ENCODE assay signal across 8 mouse cellular contexts in genomic region chr17:28510445-28511342, GRCm38 (mm10). TPM values are rescaled to one million over a fixed set of nuclear protein-coding genes. Genes with fewer than 3 reads are reported as not detected.
DNase-seq lines count a peak whose midpoint lies in the region; ATAC-seq and TF ChIP-seq lines count a peak whose summit lies in the region.
"Had no signal": no experiment of that assay in that cellular context is flagged by ENCODE, and none has a peak within 500 bp of the region (broad histone marks: within the 10 kb centered on the region; RNA-seq: fewer than 3 reads in every experiment).

No protein-coding gene starts in this region.

- no peak overlapping the region for H3K27ac ChIP-seq in bone marrow macrophage, adult 2 months (ENCODE audit: insufficient read depth, low read depth, low read length)
- no peak overlapping the region for H3K27ac ChIP-seq in hindbrain, embryonic 11.5 days (ENCODE audit: low read depth, low read length)
- peak overlapping the region; percentile 24; the same call in 1 of the 2 replicates for H3K27ac ChIP-seq in liver, embryonic 12.5 days
- peak overlapping the region; percentile 49 for H3K27ac ChIP-seq in stomach, postnatal 0 days (replicated peaks)

- H3K4me3 ChIP-seq in bone marrow macrophage, adult 2 months (ENCODE audit: insufficient read depth, low read length) = peak overlapping the region; percentile 32
- H3K4me3 ChIP-seq in hindbrain, embryonic 11.5 days (ENCODE audit: low read depth, low read length) = 0 out of 2 replicates have a peak overlapping the region, but pooled peaks have one; percentile 2
- no peak overlapping the region for H3K4me3 ChIP-seq in liver, embryonic 12.5 days
- no peak overlapping the region for H3K4me3 ChIP-seq in stomach, postnatal 0 days (ENCODE audit: low read depth, low read length)

- whole genome bisulfite sequencing in hindbrain, embryonic 11.5 days = 5% methylated on average over 28 of the region's 28 CpGs
- WGBS in liver, embryonic 12.5 days (ENCODE audit: insufficient replicate concordance) = 7% methylated on average over 28 of the region's 28 CpGs
- 8% methylated on average over 28 of the region's 28 CpGs for WGBS in stomach, postnatal 0 days

- no peaks in the 10 kb centered on the region; the same call in 1 of the 2 replicates for H3K27me3 ChIP-seq in hindbrain, embryonic 11.5 days (ENCODE audit: control insufficient read depth, insufficient read depth, low read length)
- H3K27me3 ChIP-seq in liver, embryonic 12.5 days (replicated peaks) = peaks cover 53% of the 10 kb centered on the region
- no peaks in the 10 kb centered on the region for H3K27me3 ChIP-seq in stomach, postnatal 0 days (ENCODE audit: control insufficient read depth, insufficient read depth, low read length)

- H3K36me3 ChIP-seq in hindbrain, embryonic 11.5 days (ENCODE audit: control insufficient read depth, insufficient read depth, low read length) = no peaks in the 10 kb centered on the region
- no peaks in the 10 kb centered on the region for H3K36me3 ChIP-seq in liver, embryonic 12.5 days
- H3K36me3 ChIP-seq in stomach, postnatal 0 days (ENCODE audit: control insufficient read depth, insufficient read depth, low read length) = no peaks in the 10 kb centered on the region

- H3K4me2 ChIP-seq in hindbrain, embryonic 11.5 days (replicated peaks; ENCODE audit: low read depth, low read length) = peak overlapping the region; percentile 27; the same call in 1 of the 2 replicates
- H3K4me2 ChIP-seq in liver, embryonic 12.5 days = peak overlapping the region; percentile 37
- H3K4me2 ChIP-seq in stomach, postnatal 0 days (replicated peaks; ENCODE audit: low read depth) = peak overlapping the region; percentile 39

- TF ChIP-seq POLR2A in bone marrow macrophage, adult 2 months (IDR thresholded peaks at IDR 0.05; ENCODE audit: borderline replicate concordance, low read depth, low read length) = no peak

- H3K4me1 ChIP-seq in bone marrow macrophage, adult 2 months (ENCODE audit: control insufficient read depth, insufficient read depth, low read length) = peaks cover 33% of the 10 kb centered on the region
- no peaks in the 10 kb centered on the region; the same call in 1 of the 2 replicates for H3K4me1 ChIP-seq in hindbrain, embryonic 11.5 days (replicated peaks; ENCODE audit: control insufficient read depth, insufficient read depth, low read length)
- H3K4me1 ChIP-seq in liver, embryonic 12.5 days = peaks cover 39% of the 10 kb centered on the region
- H3K4me1 ChIP-seq in stomach, postnatal 0 days (replicated peaks; ENCODE audit: control insufficient read depth, insufficient read depth) = peaks cover 26% of the 10 kb centered on the region

- H3K9me3 ChIP-seq in hindbrain, embryonic 11.5 days (ENCODE audit: control insufficient read depth, low read length) = no peaks in the 10 kb centered on the region
- H3K9me3 ChIP-seq in liver, embryonic 12.5 days (replicated peaks) = no peaks in the 10 kb centered on the region
- no peaks in the 10 kb centered on the region for H3K9me3 ChIP-seq in stomach, postnatal 0 days (ENCODE audit: control insufficient read depth, low read length)

- no peak overlapping the region for H3K9ac ChIP-seq in hindbrain, embryonic 11.5 days (ENCODE audit: low read depth, low read length)
- H3K9ac ChIP-seq in liver, embryonic 12.5 days = no peak overlapping the region
- peak overlapping the region; percentile 43 for H3K9ac ChIP-seq in stomach, postnatal 0 days (ENCODE audit: low read length)

- TF ChIP-seq EP300 in stomach, postnatal 0 days (optimal IDR thresholded peaks at IDR 0.05) = no peak

- no peak for TF ChIP-seq CTCF in bone marrow macrophage, adult 2 months (IDR thresholded peaks at IDR 0.05; ENCODE audit: low read depth, low read length)
- TF ChIP-seq CTCF in stomach, postnatal 0 days (IDR thresholded peaks at IDR 0.05; ENCODE audit: low read depth) = no peak

- no peak for DNase-seq in hindbrain, embryonic 11.5 days (ENCODE audit: low spot score)
- DNase-seq in stomach, postnatal 0 days (ENCODE audit: low spot score) = peak; percentile 45
- DNase-seq in urinary bladder, adult 2 months (ENCODE audit: low spot score) = no peak
- no peak for DNase-seq in MN1 (ENCODE audit: low spot score)

- ATAC-seq in CD4-positive, CD25-positive, alpha-beta regulatory T cell, adult 4 months = peak; percentile 36
- ATAC-seq in hindbrain, embryonic 11.5 days (ENCODE audit: low FRiP score) = no peak
- no peak for ATAC-seq in liver, embryonic 12.5 days
- ATAC-seq in stomach, postnatal 0 days (ENCODE audit: low FRiP score, low TSS enrichment) = peak; percentile 10; the same call in 1 of the 2 replicates

RNA-seq across cellular contexts. Expression of gene Fkbp5, which starts 6.6 kb away (rescaled TPM):
- polyA plus RNA-seq in CD4-positive, CD25-positive, alpha-beta regulatory T cell, adult 4 months (2017; shearing (Covaris generic)) = 10 to 100 TPM; 17.4 to 17.8 TPM
- polyA plus RNA-seq in bone marrow macrophage, adult 2 months (2012; ENCODE audit: insufficient read depth, insufficient read length, missing spikeins) = 4.4 and 4.7 TPM in 2 replicates
- 11.9 and 12.1 TPM in 2 replicates for polyA plus RNA-seq in hindbrain, embryonic 11.5 days (2014; fragmentation: Nextera tagmentation; extraction: Ambion mirVana)
- 16.6 and 17.0 TPM in 2 replicates for polyA plus RNA-seq in liver, embryonic 12.5 days (2016; fragmentation: Nextera tagmentation; extraction: Ambion mirVana)
- 9.2 and 11.8 TPM in 2 replicates for polyA plus RNA-seq in stomach, postnatal 0 days (2015; fragmentation: Nextera tagmentation; extraction: Ambion mirVana)
- 13.5 and 22.6 TPM in 2 replicates for polyA plus RNA-seq in urinary bladder, adult 2 months (2012; rRNA removed)

RNA-seq across cellular contexts. Expression of gene Armc12, which starts 19.9 kb away (rescaled TPM):
- polyA plus RNA-seq in CD4-positive, CD25-positive, alpha-beta regulatory T cell, adult 4 months (2017; shearing (Covaris generic)) = not detected
- polyA plus RNA-seq in bone marrow macrophage, adult 2 months (2012; ENCODE audit: insufficient read depth, insufficient read length, missing spikeins) = not detected in 2 replicates
- not detected in 2 replicates for polyA plus RNA-seq in hindbrain, embryonic 11.5 days (2014; fragmentation: Nextera tagmentation; extraction: Ambion mirVana)
- polyA plus RNA-seq in liver, embryonic 12.5 days (2016; fragmentation: Nextera tagmentation; extraction: Ambion mirVana) = not detected in 2 replicates
- not detected in 2 replicates for polyA plus RNA-seq in stomach, postnatal 0 days (2015; fragmentation: Nextera tagmentation; extraction: Ambion mirVana)
- not detected in 2 replicates for polyA plus RNA-seq in urinary bladder, adult 2 months (2012; rRNA removed)

RNA-seq across cellular contexts. Expression of gene Clpsl2, which starts 38.5 kb away (rescaled TPM):
- not detected for polyA plus RNA-seq in CD4-positive, CD25-positive, alpha-beta regulatory T cell, adult 4 months (2017; shearing (Covaris generic))
- polyA plus RNA-seq in bone marrow macrophage, adult 2 months (2012; ENCODE audit: insufficient read depth, insufficient read length, missing spikeins) = not detected in 2 replicates
- polyA plus RNA-seq in hindbrain, embryonic 11.5 days (2014; fragmentation: Nextera tagmentation; extraction: Ambion mirVana) = not detected in 2 replicates
- not detected in 2 replicates for polyA plus RNA-seq in liver, embryonic 12.5 days (2016; fragmentation: Nextera tagmentation; extraction: Ambion mirVana)
- polyA plus RNA-seq in stomach, postnatal 0 days (2015; fragmentation: Nextera tagmentation; extraction: Ambion mirVana) = not detected in 2 replicates
- polyA plus RNA-seq in urinary bladder, adult 2 months (2012; rRNA removed) = not detected in 2 replicates

RNA-seq across cellular contexts. Expression of gene Clps, which starts 49.9 kb away (rescaled TPM):
- not detected for polyA plus RNA-seq in CD4-positive, CD25-positive, alpha-beta regulatory T cell, adult 4 months (2017; shearing (Covaris generic))
- polyA plus RNA-seq in bone marrow macrophage, adult 2 months (2012; ENCODE audit: insufficient read depth, insufficient read length, missing spikeins) = not detected in 2 replicates
- not detected in 2 replicates for polyA plus RNA-seq in hindbrain, embryonic 11.5 days (2014; fragmentation: Nextera tagmentation; extraction: Ambion mirVana)
- polyA plus RNA-seq in liver, embryonic 12.5 days (2016; fragmentation: Nextera tagmentation; extraction: Ambion mirVana) = 2.3 and 3.6 TPM in 2 replicates
- polyA plus RNA-seq in stomach, postnatal 0 days (2015; fragmentation: Nextera tagmentation; extraction: Ambion mirVana) = 1,789 and 1,944 TPM in 2 replicates
- 0.32 and 0.46 TPM in 2 replicates for polyA plus RNA-seq in urinary bladder, adult 2 months (2012; rRNA removed)
- polyA plus RNA-seq: brain, embryonic 14.5 days had no signal

Comparison
In these comparisons a context has a peak if more than half of its experiments do, and no peak if none do; other contexts are left out.
1. ATAC-seq: peak in CD4-positive, CD25-positive, alpha-beta regulatory T cell, adult 4 months (single experiment) and stomach, postnatal 0 days (single experiment); none in hindbrain, embryonic 11.5 days (single experiment) and liver, embryonic 12.5 days (single experiment).
2. H3K27ac ChIP-seq: peak in liver, embryonic 12.5 days (single experiment) and stomach, postnatal 0 days (single experiment); none in bone marrow macrophage, adult 2 months (single experiment) and hindbrain, embryonic 11.5 days (single experiment).
3. H3K4me3 ChIP-seq: peak in bone marrow macrophage, adult 2 months (single experiment) and hindbrain, embryonic 11.5 days (single experiment); none in liver, embryonic 12.5 days (single experiment) and stomach, postnatal 0 days (single experiment).
4. Peak in every context shown above with its lines, with median percentiles within 50 percentile points of each other: H3K4me2 ChIP-seq.